Mouse (Mus musculus): ENCODE results near the gene Atp12a. TPM values are rescaled to one million over a fixed set of nuclear protein-coding genes. Genes with fewer than 3 reads are reported as not detected.

Gene Atp12a
- polyA plus RNA-seq, 1 experiment: not detected

GRCm38 (mm10) chr14:56403072-56403375, 38.2 kb downstream of the Atp12a start:
- no peak overlapping the region for H3K4me2 ChIP-seq (ENCODE audit: low read depth)
- TF ChIP-seq MYOD1 (IDR thresholded peaks at IDR 0.05; ENCODE audit: control insufficient read depth in 1 of 3, insufficient read length in 2 of 3, low read depth in 2 of 3) (no peak), SRF (IDR thresholded peaks at IDR 0.05; ENCODE audit: control insufficient read depth, insufficient read length, low read depth) (no peak), MYOG (IDR thresholded peaks at IDR 0.05; ENCODE audit: control insufficient read depth in 1 of 3, insufficient read depth in 1 of 3, insufficient read length in 2 of 3, low read depth in 2 of 3) (no peak), POLR2A (IDR thresholded peaks at IDR 0.05; ENCODE audit: insufficient read length, low read depth) (no peak), E2F4 (IDR thresholded peaks at IDR 0.05; ENCODE audit: insufficient read depth) (no peak), TCF3 (IDR thresholded peaks at IDR 0.05; ENCODE audit: insufficient read length, low read depth) (no peak), TCF12 (IDR thresholded peaks at IDR 0.05; ENCODE audit: insufficient read depth, poor library complexity, severe bottlenecking) (no peak)
- no peak overlapping the region for H3K4me3 ChIP-seq

More at GRCm38 (mm10) chr14:56403072-56403375, 38.2 kb downstream of the Atp12a start:
- Histone ChIP-seq H3K36me3 (ENCODE audit: control insufficient read depth, insufficient read depth) (no peaks in the 10 kb centered on the region), H3K79me2 (ENCODE audit: control insufficient read depth, insufficient read depth) (no peaks in the 10 kb centered on the region), H3K27me3 (ENCODE audit: control insufficient read depth, insufficient read depth, insufficient read length) (no peaks in the 10 kb centered on the region), H3ac (ENCODE audit: control insufficient read depth, insufficient read length) (no peak overlapping the region)

Other genes with a start within 250 kb of the Atp12a start
- gene Gzme, start 244.4 kb upstream of the Atp12a start, polyA plus RNA-seq (2012; fragmentation: generic; extraction: Trizol): 0.55 TPM
- 0.05 TPM for gene Gzmd, start 232.5 kb upstream of the Atp12a start, polyA plus RNA-seq (2012; fragmentation: generic; extraction: Trizol)
- not detected for gene Gzmg, start 205.5 kb upstream of the Atp12a start, polyA plus RNA-seq (2012; fragmentation: generic; extraction: Trizol)
- gene Gzmn, start 190.5 kb upstream of the Atp12a start, polyA plus RNA-seq (2012; fragmentation: generic; extraction: Trizol): 0.07 TPM
- not detected for gene Gzmf, start 153.7 kb upstream of the Atp12a start, polyA plus RNA-seq (2012; fragmentation: generic; extraction: Trizol)
- not detected for gene Gzmc, start 130.4 kb upstream of the Atp12a start, polyA plus RNA-seq (2012; fragmentation: generic; extraction: Trizol)
- gene Gzmb, start 102.8 kb upstream of the Atp12a start, polyA plus RNA-seq (2012; fragmentation: generic; extraction: Trizol): not detected
- gene Rnf17, start 37.5 kb downstream of the Atp12a start, polyA plus RNA-seq (2012; fragmentation: generic; extraction: Trizol): not detected
- 1.7 TPM for gene Cenpj, start 210.4 kb downstream of the Atp12a start, polyA plus RNA-seq (2012; fragmentation: generic; extraction: Trizol)
- gene Parp4, start 210.6 kb downstream of the Atp12a start, polyA plus RNA-seq (2012; fragmentation: generic; extraction: Trizol): 10.1 TPM

All from myocyte (in vitro differentiated cells).